Mouse (Mus musculus) retina, postnatal 1 day (tissue): ENCODE data around the gene Atp13a1.

Source experiments
- DNase-seq: peaks from one replicate; pipeline ENCODE4 v3.0.0-alpha.2; 2012

Atp13a1 gene

GRCm38 (mm10) chr8:69790773-69791367 is at the start of gene Atp13a1, which contains the start of gene Zfp866:
TSS of gene Atp13a1 (plus strand) at chr8:69791163.
TSS of gene Zfp866 (minus strand) at chr8:69791178.
- peak; percentile 94 for DNase-seq

- no peak for DNase-seq
These were observed 49.7 kb upstream of the Atp13a1 start for GRCm38 (mm10) chr8:69741231-69741630.

GRCm38 (mm10) chr8:69749544-69750454 is 41.2 kb upstream of the Atp13a1 start, which contains the start of gene Zfp963:
TSS of gene Zfp963 (minus strand) at chr8:69749970.
- DNase-seq = peak; percentile 96

GRCm38 (mm10) chr8:69752437-69752836 is 38.5 kb upstream of the Atp13a1 start:
- DNase-seq = no peak

- DNase-seq = no peak
These were observed 32.6 kb upstream of the Atp13a1 start for GRCm38 (mm10) chr8:69758316-69758715.

- no peak for DNase-seq
These were observed 29.0 kb upstream of the Atp13a1 start for GRCm38 (mm10) chr8:69761814-69762445.

GRCm38 (mm10) chr8:69771221-69771620 is 19.7 kb upstream of the Atp13a1 start:
- no peak for DNase-seq

- no peak for DNase-seq
These were observed 18.9 kb upstream of the Atp13a1 start for GRCm38 (mm10) chr8:69772106-69772505.

- peak; percentile 99 for DNase-seq
These were observed 16.3 kb upstream of the Atp13a1 start, which contains the start of gene Gm20422 for GRCm38 (mm10) chr8:69774503-69775148. TSS of gene Gm20422 (minus strand) at chr8:69774886.

GRCm38 (mm10) chr8:69775149-69775534 is 15.8 kb upstream of the Atp13a1 start:
- DNase-seq = no peak

GRCm38 (mm10) chr8:69777111-69777510 is 13.9 kb upstream of the Atp13a1 start:
- no peak for DNase-seq

GRCm38 (mm10) chr8:69789105-69789504 is 1.9 kb upstream of the Atp13a1 start:
- DNase-seq = no peak

GRCm38 (mm10) chr8:69789731-69790130 is 1.2 kb upstream of the Atp13a1 start:
- DNase-seq = no peak

GRCm38 (mm10) chr8:69790364-69790763 is 599 bp upstream of the Atp13a1 start:
- DNase-seq = peak; percentile 7

GRCm38 (mm10) chr8:69791415-69792068 is 579 bp downstream of the Atp13a1 start:
- peak; percentile 60 for DNase-seq

GRCm38 (mm10) chr8:69793666-69794065 is 2.7 kb downstream of the Atp13a1 start:
- DNase-seq = no peak

- no peak for DNase-seq
These were observed 3.1 kb downstream of the Atp13a1 start for GRCm38 (mm10) chr8:69794096-69794495.

- DNase-seq = no peak
These were observed 3.9 kb downstream of the Atp13a1 start for GRCm38 (mm10) chr8:69794901-69795300.

- DNase-seq = no peak
These were observed 5.9 kb downstream of the Atp13a1 start for GRCm38 (mm10) chr8:69796721-69797345.

- no peak for DNase-seq
These were observed 6.7 kb downstream of the Atp13a1 start for GRCm38 (mm10) chr8:69797661-69798060.

GRCm38 (mm10) chr8:69799261-69799660 is 8.3 kb downstream of the Atp13a1 start:
- no peak for DNase-seq

GRCm38 (mm10) chr8:69799946-69800345 is 9.0 kb downstream of the Atp13a1 start:
- DNase-seq = no peak
